In the genomic region with DNA sequence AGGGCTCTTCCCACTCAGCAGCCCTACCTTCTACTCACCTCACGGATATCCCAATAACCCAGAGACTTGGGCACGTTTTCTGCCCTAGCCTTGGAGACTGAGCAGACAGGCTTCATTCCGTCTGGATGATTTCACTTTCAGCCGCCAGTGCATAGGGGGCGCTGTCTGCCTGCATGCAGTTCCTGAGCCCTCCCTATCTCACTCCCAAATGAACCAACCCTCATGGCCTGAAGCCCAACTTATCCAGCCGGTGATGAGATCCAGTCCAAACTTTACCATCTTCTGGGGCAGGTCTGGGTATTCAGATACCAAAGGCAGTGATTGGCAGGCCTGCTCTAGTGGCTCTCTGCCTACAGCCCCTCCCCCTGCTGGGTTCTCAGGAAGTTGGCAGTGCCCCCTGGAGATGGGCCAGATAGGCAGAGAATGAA, we compare ENCODE assay signal across 9 mouse cellular contexts. TPM values are rescaled to one million over a fixed set of nuclear protein-coding genes. Genes with fewer than 3 reads are reported as not detected.
DNase-seq lines count a peak whose midpoint lies in the region; ATAC-seq lines count a peak whose summit lies in the region.
"Had no signal": no experiment of that assay in that cellular context is flagged by ENCODE, and none has a peak within 500 bp of the region (broad histone marks: within the 10 kb centered on the region; RNA-seq: fewer than 3 reads in every experiment).

No protein-coding gene starts in this region.

- peak; percentile 85 for ATAC-seq in forebrain, embryonic 14.5 days
- no peak for ATAC-seq in hindbrain, embryonic 11.5 days (ENCODE audit: low FRiP score)
- no peak for ATAC-seq in inflammation-experienced regulatory T-cells, adult 6 months

- no peaks in the 10 kb centered on the region for H3K27me3 ChIP-seq in forebrain, embryonic 14.5 days (replicated peaks; ENCODE audit: control insufficient read depth, insufficient read depth, low read length)
- H3K27me3 ChIP-seq in hindbrain, embryonic 11.5 days (ENCODE audit: control insufficient read depth, insufficient read depth, low read length), result no peaks in the 10 kb centered on the region
- H3K27me3 ChIP-seq: limb, embryonic 12.5 days had no signal

- 0 out of 2 replicates have a peak, but pooled peaks cover 5% of the 10 kb centered on the region for H3K4me1 ChIP-seq in forebrain, embryonic 14.5 days (ENCODE audit: control insufficient read depth, insufficient read depth, low read length)
- H3K4me1 ChIP-seq in hindbrain, embryonic 11.5 days (replicated peaks; ENCODE audit: control insufficient read depth, insufficient read depth, low read length), result no peaks in the 10 kb centered on the region
- H3K4me1 ChIP-seq: limb, embryonic 12.5 days had no signal

- whole genome bisulfite sequencing in forebrain, embryonic 14.5 days, result 15% methylated on average over 6 of the region's 6 CpGs
- 22% methylated on average over 6 of the region's 6 CpGs for WGBS in hindbrain, embryonic 11.5 days

- no peak overlapping the region for H3K27ac ChIP-seq in forebrain, embryonic 14.5 days (ENCODE audit: low read depth, low read length)
- no peak overlapping the region for H3K27ac ChIP-seq in hindbrain, embryonic 11.5 days (ENCODE audit: low read depth, low read length)
- H3K27ac ChIP-seq: limb, embryonic 12.5 days had no signal

- no peaks in the 10 kb centered on the region for H3K9me3 ChIP-seq in forebrain, embryonic 14.5 days (replicated peaks; ENCODE audit: control insufficient read depth, low read length)
- no peaks in the 10 kb centered on the region for H3K9me3 ChIP-seq in hindbrain, embryonic 11.5 days (ENCODE audit: control insufficient read depth, low read length)
- H3K9me3 ChIP-seq: limb, embryonic 12.5 days had no signal

- no peak overlapping the region for H3K9ac ChIP-seq in forebrain, embryonic 14.5 days (ENCODE audit: low read length)
- no peak overlapping the region for H3K9ac ChIP-seq in hindbrain, embryonic 11.5 days (ENCODE audit: low read depth, low read length)
- H3K9ac ChIP-seq: limb, embryonic 12.5 days had no signal

- no peak overlapping the region for H3K4me3 ChIP-seq in forebrain, embryonic 14.5 days (ENCODE audit: low read depth, low read length)
- no peak overlapping the region for H3K4me3 ChIP-seq in hindbrain, embryonic 11.5 days (ENCODE audit: low read depth, low read length)
- H3K4me3 ChIP-seq: limb, embryonic 12.5 days had no signal

- H3K36me3 ChIP-seq in forebrain, embryonic 14.5 days (ENCODE audit: control insufficient read depth, insufficient read depth, low read length), result no peaks in the 10 kb centered on the region
- H3K36me3 ChIP-seq in hindbrain, embryonic 11.5 days (ENCODE audit: control insufficient read depth, insufficient read depth, low read length), result no peaks in the 10 kb centered on the region
- H3K36me3 ChIP-seq: limb, embryonic 12.5 days had no signal

- DNase-seq in Muller cell, postnatal 12 days (ENCODE audit: inconsistent ontology term), result peak; percentile 96
- peak; percentile 76 for DNase-seq in brain, adult 2 months (ENCODE audit: low read depth, low spot score)
- DNase-seq in forebrain, embryonic 14.5 days (ENCODE audit: low spot score), result peak; percentile 81
- peak; percentile 45 for DNase-seq in hindbrain, embryonic 11.5 days (ENCODE audit: low spot score)
- DNase-seq in layer of hippocampus, adult 9-11 months, result peak; percentile 65
- DNase-seq in lung, postnatal 4 days, result peak; percentile 78 to 81
- DNase-seq in right cerebral cortex, postnatal 4 days, result peak; percentile 71

- H3K4me2 ChIP-seq in forebrain, embryonic 14.5 days (ENCODE audit: low read length), result no peak overlapping the region
- no peak overlapping the region for H3K4me2 ChIP-seq in hindbrain, embryonic 11.5 days (replicated peaks; ENCODE audit: low read depth, low read length)
- H3K4me2 ChIP-seq: limb, embryonic 12.5 days had no signal

RNA-seq across cellular contexts. Expression of a gene that starts 9.8 kb away (rescaled TPM):
- polyA plus RNA-seq in forebrain, embryonic 14.5 days (2014; fragmentation: Nextera tagmentation; extraction: Ambion mirVana), result 13.1 and 13.3 TPM in 2 replicates
- 6.6 and 7.6 TPM in 2 replicates for polyA plus RNA-seq in hindbrain, embryonic 11.5 days (2014; fragmentation: Nextera tagmentation; extraction: Ambion mirVana)
- polyA plus RNA-seq in inflammation-experienced regulatory T-cells, adult 6 months (2017; shearing (Covaris generic)), result not detected

RNA-seq across cellular contexts. Expression of a gene that starts 15.7 kb away (rescaled TPM):
- not detected in 2 replicates for polyA plus RNA-seq in forebrain, embryonic 14.5 days (2014; fragmentation: Nextera tagmentation; extraction: Ambion mirVana)
- not detected in 2 replicates for polyA plus RNA-seq in hindbrain, embryonic 11.5 days (2014; fragmentation: Nextera tagmentation; extraction: Ambion mirVana)
- not detected for polyA plus RNA-seq in inflammation-experienced regulatory T-cells, adult 6 months (2017; shearing (Covaris generic))
- polyA plus RNA-seq: limb, embryonic 12.5 days had no signal

RNA-seq across cellular contexts. Expression of a gene that starts 21.7 kb away (rescaled TPM):
- polyA plus RNA-seq in forebrain, embryonic 14.5 days (2014; fragmentation: Nextera tagmentation; extraction: Ambion mirVana), result 92.7 and 102 TPM in 2 replicates
- 58.3 and 64.9 TPM in 2 replicates for polyA plus RNA-seq in hindbrain, embryonic 11.5 days (2014; fragmentation: Nextera tagmentation; extraction: Ambion mirVana)
- polyA plus RNA-seq in inflammation-experienced regulatory T-cells, adult 6 months (2017; shearing (Covaris generic)), result 1 to 10 TPM in 1 of 3 experiments, not detected in 2; 1.5 TPM

RNA-seq across cellular contexts. Expression of a gene that starts 32.9 kb away (rescaled TPM):
- 5.5 and 6.0 TPM in 2 replicates for polyA plus RNA-seq in forebrain, embryonic 14.5 days (2014; fragmentation: Nextera tagmentation; extraction: Ambion mirVana)
- 23.1 and 23.2 TPM in 2 replicates for polyA plus RNA-seq in hindbrain, embryonic 11.5 days (2014; fragmentation: Nextera tagmentation; extraction: Ambion mirVana)
- polyA plus RNA-seq in inflammation-experienced regulatory T-cells, adult 6 months (2017; shearing (Covaris generic)), result not detected

RNA-seq across cellular contexts. Expression of a gene that starts 57.7 kb away (rescaled TPM):
- 195 and 244 TPM in 2 replicates for polyA plus RNA-seq in forebrain, embryonic 14.5 days (2014; fragmentation: Nextera tagmentation; extraction: Ambion mirVana)
- polyA plus RNA-seq in hindbrain, embryonic 11.5 days (2014; fragmentation: Nextera tagmentation; extraction: Ambion mirVana), result 236 and 261 TPM in 2 replicates
- polyA plus RNA-seq in inflammation-experienced regulatory T-cells, adult 6 months (2017; shearing (Covaris generic)), result 1 to 10 TPM in 1 of 3 experiments, not detected in 2; 1.4 TPM

Comparison
In these comparisons a context has a peak if more than half of its experiments do, and no peak if none do; other contexts are left out.
1. DNase-seq: peak in every context shown above with its lines; median percentile 96 in Muller cell, postnatal 12 days; 81 in forebrain, embryonic 14.5 days; 80 in lung, postnatal 4 days; 76 in brain, adult 2 months; 71 in right cerebral cortex, postnatal 4 days; 65 in layer of hippocampus, adult 9-11 months; 45 in hindbrain, embryonic 11.5 days.
2. RNA of a gene that starts 21.7 kb away (polyA plus RNA-seq): 92.7 to 102 TPM in forebrain, embryonic 14.5 days and 58.3 to 64.9 TPM in hindbrain, embryonic 11.5 days; 1.5 TPM in inflammation-experienced regulatory T-cells, adult 6 months; every median in the first group is over 10 times any median in the second.